In the genomic region with DNA sequence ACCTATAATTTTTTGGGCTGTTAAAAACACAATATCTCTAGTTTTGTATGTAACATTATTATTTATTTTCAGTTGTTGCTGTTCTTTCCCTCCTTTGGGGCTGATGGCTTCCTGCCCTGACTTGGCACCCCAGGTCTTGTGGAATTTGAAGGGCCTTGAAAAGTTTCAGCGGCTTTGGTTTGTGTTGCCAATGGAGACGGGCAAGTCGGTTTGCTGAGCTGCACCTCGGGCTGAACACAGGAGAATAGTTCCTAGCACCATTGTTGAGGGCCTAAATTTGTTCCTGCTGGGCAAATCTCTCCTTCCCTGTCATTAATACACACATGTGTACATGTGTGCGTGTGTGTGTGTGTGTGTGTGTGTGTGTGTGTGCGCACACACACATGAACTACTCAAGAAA, we compare ENCODE assay signal across 15 mouse cellular contexts. TPM values are rescaled to one million over a fixed set of nuclear protein-coding genes. Genes with fewer than 3 reads are reported as not detected.
DNase-seq lines count a peak whose midpoint lies in the region; ATAC-seq lines count a peak whose summit lies in the region.
"Had no signal": no experiment of that assay in that cellular context is flagged by ENCODE, and none has a peak within 500 bp of the region (broad histone marks: within the 10 kb centered on the region; RNA-seq: fewer than 3 reads in every experiment).

No protein-coding gene starts in this region.

- peak; percentile 9 to 27 for DNase-seq in heart, postnatal 10 days
- no peak for DNase-seq in heart, postnatal 25 days (ENCODE audit: low spot score)
- peak; percentile 28 for DNase-seq in ovary, postnatal 36 days (ENCODE audit: low spot score)
- no peak for DNase-seq in ovary, postnatal 14 days (ENCODE audit: low spot score)
- no peak for DNase-seq in limb, embryonic 10.5 days (ENCODE audit: low spot score)
- DNase-seq in retina, postnatal 1 day, result peak; percentile 76
- DNase-seq in kidney, postnatal 25 days, result no peak
- DNase-seq: cerebellum, adult 9-10 months; kidney, adult 9 months; liver, postnatal 0 days had no signal

- H3K4me1 ChIP-seq in limb, embryonic 10.5 days, result peaks cover 23% of the 10 kb centered on the region

- 64% methylated on average over 6 of the region's 6 CpGs for WGBS in limb, embryonic 10.5 days

- no peak for ATAC-seq in inflammation-experienced regulatory T-cells, adult 6 months
- ATAC-seq: liver, postnatal 0 days had no signal

- no peaks in the 10 kb centered on the region for H3K36me3 ChIP-seq in limb, embryonic 10.5 days

- no peak overlapping the region for H3K4me3 ChIP-seq in limb, embryonic 10.5 days

- peaks cover 18% of the 10 kb centered on the region; the same call in 1 of the 2 replicates for H3K27me3 ChIP-seq in limb, embryonic 10.5 days (ENCODE audit: low read depth, poor library complexity, severe bottlenecking)

- peak overlapping the region; percentile 30; the same call in 1 of the 2 replicates for H3K27ac ChIP-seq in limb, embryonic 10.5 days

- no peaks in the 10 kb centered on the region for H3K9me3 ChIP-seq in limb, embryonic 10.5 days (replicated peaks)

- intact Hi-C loops in heart, postnatal 10 days (cut with DNase I), result loop anchor here (5.0 to 10.0 kb wide), 2 partner anchors 926 to 1349 kb away; no protein-coding TSS in a partner anchor
- intact Hi-C loops in heart, postnatal 25 days (cut with DNase I), result loop anchor here (5.0 kb wide), 1 partner anchor 361 kb away; no protein-coding TSS in a partner anchor

RNA-seq across cellular contexts. Expression of a gene that starts 49.2 kb away (rescaled TPM):
- total RNA-seq in heart, postnatal 10 days (2021), result not detected
- not detected for total RNA-seq in heart, postnatal 25 days (2021)
- 0.05 and 0.23 TPM in 2 replicates for polyA plus RNA-seq in limb, embryonic 10.5 days (2016; fragmentation: Nextera tagmentation; extraction: Ambion mirVana)
- not detected for polyA plus RNA-seq in inflammation-experienced regulatory T-cells, adult 6 months (2017; shearing (Covaris generic))
- total RNA-seq: granulocyte monocyte progenitor cell, adult 5-6 weeks; heart, postnatal 14 days had no signal
- polyA plus RNA-seq: liver, postnatal 0 days; stomach, embryonic 14.5 days; urinary bladder, adult 2 months had no signal

Comparison
In these comparisons a context has a peak if more than half of its experiments do, and no peak if none do; other contexts are left out.
1. DNase-seq: peak in heart, postnatal 10 days (2 of 2), ovary, postnatal 36 days (single experiment) and retina, postnatal 1 day (single experiment); none in heart, postnatal 25 days (single experiment), ovary, postnatal 14 days (single experiment), limb, embryonic 10.5 days (single experiment) and kidney, postnatal 25 days (0 of 2).